Mouse (Mus musculus) midbrain, postnatal 0 days (tissue): Measurements from ENCODE around the gene Ripor1. TPM values are rescaled to one million over a fixed set of nuclear protein-coding genes. Genes with fewer than 3 reads are reported as not detected.
"Not testable (repeated sequence)": the region's sequence is repeated elsewhere in the genome, so short reads cannot be mapped to it uniquely, and the experiment has no call there.

ENCODE experiments used
- ATAC-seq: fragments of 200-750 bp; cut with Nextera tagmentation; 2 replicates; pipeline ENCODE4 v1.8.0; 2017; ENCODE audit warnings: moderate number of reproducible peaks, mild to moderate bottlenecking, moderate TSS enrichment, moderate library complexity; ENCODE audit not compliant: low FRiP score
- DNase-seq: peaks from one replicate; pipeline ENCODE4 v3.0.0-alpha.2; 2015; ENCODE audit warnings: low spot score
- H3K27ac ChIP-seq: fragments of 300-500 bp; sonication (generic); 2 replicates; pipeline ENCODE4 v1.5.1; 2014; ENCODE audit warnings: low read depth, mild to moderate bottlenecking, low read length, mixed read lengths
- H3K27me3 ChIP-seq: fragments of 300-500 bp; sonication (generic); 2 replicates; pipeline ENCODE4 v1.6.1; 2014; ENCODE audit warnings: low read length, control low read depth, mixed read lengths; ENCODE audit not compliant: insufficient read depth
- H3K36me3 ChIP-seq: fragments of 300-500 bp; sonication (generic); 2 replicates; pipeline ENCODE4 v1.6.1; 2014; ENCODE audit warnings: low read length, control low read depth, mixed read lengths; ENCODE audit not compliant: insufficient read depth
- H3K4me1 ChIP-seq: fragments of 300-500 bp; sonication (generic); 2 replicates; pipeline ENCODE4 v1.6.1; 2014; ENCODE audit warnings: mild to moderate bottlenecking, control low read depth, antibody characterized with exemption, low read length, mixed read lengths; ENCODE audit not compliant: insufficient read depth
- H3K4me2 ChIP-seq: fragments of 300-500 bp; sonication (generic); 2 replicates; pipeline ENCODE4 v1.6.1; 2014; ENCODE audit warnings: low read depth, mild to moderate bottlenecking, low read length, mixed read lengths; ENCODE audit not compliant: poor library complexity, severe bottlenecking
- H3K4me3 ChIP-seq: fragments of 300-500 bp; sonication (generic); 2 replicates; pipeline ENCODE4 v1.5.1; 2014; ENCODE audit warnings: low read depth, mild to moderate bottlenecking, low read length, moderate library complexity
- H3K9ac ChIP-seq: fragments of 300-500 bp; sonication (generic); replicated peaks from 2 replicates; pipeline ENCODE4 v1.6.1; 2014; ENCODE audit warnings: mild to moderate bottlenecking, low read length, moderate library complexity, mixed read lengths; ENCODE audit not compliant: poor library complexity, severe bottlenecking
- H3K9me3 ChIP-seq: fragments of 300-500 bp; sonication (generic); 2 replicates; pipeline ENCODE4 v1.6.1; 2016; ENCODE audit warnings: low read length, control low read depth
- CTCF ChIP-seq: IDR thresholded peaks from 2 replicates; pipeline ENCODE4 v1.5.1; 2016; ENCODE audit warnings: antibody characterized with exemption, mild to moderate bottlenecking
- WGBS: fragments of 180-500 bp; shearing (Covaris S2); extraction: QIAGEN DNeasy Blood & Tissue Kit; methylation state at CpG from one replicate; pipeline ENCODE4 v1.1.7; 2014; 5-methylcytosine and 5-hydroxymethylcytosine counted together
- polyA plus RNA-seq: library from polyadenylated mRNA; unstranded; fragments of >200 nt; fragmentation: Nextera tagmentation; extraction: Ambion mirVana; gene quantifications from 2 replicates; pipeline ENCODE4 v1.2.1, GENCODE M21; 2015
- total RNA-seq: library from RNA; depleted of rRNA; stranded (reverse); fragments of >200 nt; gene quantifications from 2 replicates; pipeline ENCODE4 v1.2.3, GENCODE M21; 2014; rRNA removed

Gene Ripor1
- total RNA-seq, result 12.6 and 16.1 TPM in 2 replicates
- polyA plus RNA-seq, result 32.6 and 32.7 TPM in 2 replicates

- Histone ChIP-seq H3K9me3 (no peaks in the 10 kb centered on the region), H3K4me1 (peaks cover 4% of the 10 kb centered on the region; the same call in 1 of the 2 replicates), H3K27me3 (no peaks in the 10 kb centered on the region), H3K4me2 (peak within 1 kb of the TSS; percentile 90), H3K36me3 (no peaks in the 10 kb centered on the region), H3K27ac (peak within 1 kb of the TSS; percentile 95), H3K9ac (peak within 1 kb of the TSS; percentile 98), H3K4me3 (peak within 1 kb of the TSS; percentile 94)
- DNase-seq (peak; percentile 81), ATAC-seq (peak; percentile 79)
- peak; percentile 80 for TF ChIP-seq CTCF
- under 1% methylated on average over 20 of the region's 42 CpGs for WGBS
Measured at GRCm38 (mm10) chr8:105604804-105605381, at the start of gene Ripor1. Gene Ripor1, plus strand, starts transcription at chr8:105605255.

GRCm38 (mm10) chr8:105562863-105563262, 42.2 kb upstream of the Ripor1 start:
- H3K36me3 ChIP-seq, result 0 out of 2 replicates have a peak, but pooled peaks cover 5% of the 10 kb centered on the region
- H3K4me3 ChIP-seq, result no peak overlapping the region
- peaks cover 7% of the 10 kb centered on the region; the same call in 1 of the 2 replicates for H3K4me1 ChIP-seq
- WGBS, result 78% methylated on average over 3 of the region's 3 CpGs
- no peak overlapping the region for H3K4me2 ChIP-seq
- no peak overlapping the region for H3K27ac ChIP-seq
- TF ChIP-seq CTCF, result no peak
- DNase-seq, result no peak
- no peaks in the 10 kb centered on the region for H3K9me3 ChIP-seq
- H3K27me3 ChIP-seq, result no peaks in the 10 kb centered on the region
- no peak overlapping the region for H3K9ac ChIP-seq
- no peak for ATAC-seq

GRCm38 (mm10) chr8:105563871-105564270, 41.2 kb upstream of the Ripor1 start:
- peaks cover 7% of the 10 kb centered on the region; the same call in 1 of the 2 replicates for H3K4me1 ChIP-seq
- 0 out of 2 replicates have a peak, but pooled peaks cover 5% of the 10 kb centered on the region for H3K36me3 ChIP-seq
- H3K4me3 ChIP-seq, result no peak overlapping the region
- TF ChIP-seq CTCF, result no peak
- DNase-seq (no peak), ATAC-seq (no peak)
- no peak overlapping the region for H3K9ac ChIP-seq
- WGBS, result 74% methylated on average over 1 of the region's 1 CpGs
- H3K27ac ChIP-seq, result no peak overlapping the region
- no peak overlapping the region for H3K4me2 ChIP-seq
- no peaks in the 10 kb centered on the region for H3K9me3 ChIP-seq
- H3K27me3 ChIP-seq, result no peaks in the 10 kb centered on the region

GRCm38 (mm10) chr8:105564573-105565229, 40.4 kb upstream of the Ripor1 start:
- not testable (repeated sequence) for H3K36me3 ChIP-seq, H3K27me3 ChIP-seq, H3K9me3 ChIP-seq, DNase-seq, H3K27ac ChIP-seq, H3K4me1 ChIP-seq, ATAC-seq
- 84% methylated on average over 9 of the region's 9 CpGs for WGBS
- peak overlapping the region; percentile 92 for H3K4me3 ChIP-seq
- peak overlapping the region; percentile 90 for H3K4me2 ChIP-seq
- peak overlapping the region; percentile 94 for H3K9ac ChIP-seq

- DNase-seq, result peak; percentile 28
- Histone ChIP-seq H3K4me1 (peaks cover 7% of the 10 kb centered on the region; the same call in 1 of the 2 replicates), H3K9ac (peak overlapping the region; percentile 94), H3K36me3 (0 out of 2 replicates have a peak, but pooled peaks cover 2% of the 10 kb centered on the region), H3K27me3 (no peaks in the 10 kb centered on the region), H3K4me3 (peak overlapping the region; percentile 92), H3K27ac (peak overlapping the region; percentile 95), H3K4me2 (peak overlapping the region; percentile 90), H3K9me3 (no peaks in the 10 kb centered on the region)
- TF ChIP-seq CTCF, result peak; percentile 33; the same call in 1 of the 2 replicates
- peak; percentile 75 for ATAC-seq
- under 1% methylated on average over 31 of the region's 31 CpGs for WGBS
Measured at GRCm38 (mm10) chr8:105565401-105565881, 39.6 kb upstream of the Ripor1 start.
